Mouse (Mus musculus) hindbrain, embryonic 16.5 days (tissue): Measurements from ENCODE around the gene Slc25a28. TPM values are rescaled to one million over a fixed set of nuclear protein-coding genes. Genes with fewer than 3 reads are reported as not detected.

Experiments
- ATAC-seq: fragments of 200-750 bp; cut with Nextera tagmentation; 2 replicates; pipeline ENCODE4 v1.8.0; 2017; ENCODE audit warnings: moderate TSS enrichment, moderate library complexity
- H3K27ac ChIP-seq: fragments of 300-500 bp; sonication (generic); 2 replicates; pipeline ENCODE4 v1.5.1; 2014; ENCODE audit warnings: low read depth, mild to moderate bottlenecking, control low read depth, low read length, moderate library complexity
- H3K27me3 ChIP-seq: fragments of 300-500 bp; sonication (generic); replicated peaks from 2 replicates; pipeline ENCODE4 v1.6.1; 2014; ENCODE audit warnings: low read length; ENCODE audit not compliant: control insufficient read depth, insufficient read depth
- H3K36me3 ChIP-seq: fragments of 300-500 bp; sonication (generic); 2 replicates; pipeline ENCODE4 v1.6.1; 2014; ENCODE audit warnings: mild to moderate bottlenecking, low read length, moderate library complexity, mixed read lengths; ENCODE audit not compliant: control insufficient read depth, insufficient read depth
- H3K4me1 ChIP-seq: fragments of 300-500 bp; sonication (generic); 2 replicates; pipeline ENCODE4 v1.6.1; 2014; ENCODE audit warnings: low read depth, low read length; ENCODE audit not compliant: control insufficient read depth, insufficient read depth
- H3K4me2 ChIP-seq: fragments of 300-500 bp; sonication (generic); 2 replicates; pipeline ENCODE4 v1.6.1; 2014; ENCODE audit warnings: mild to moderate bottlenecking, low read length, control low read depth, moderate library complexity
- H3K4me3 ChIP-seq: fragments of 300-500 bp; sonication (generic); 2 replicates; pipeline ENCODE4 v1.5.1; 2014; ENCODE audit warnings: mild to moderate bottlenecking, low read length, control low read depth, moderate library complexity
- H3K9ac ChIP-seq: fragments of 300-500 bp; sonication (generic); 2 replicates; pipeline ENCODE4 v1.6.1; 2014; ENCODE audit warnings: low read depth, mild to moderate bottlenecking, control low read depth, low read length, moderate library complexity
- H3K9me3 ChIP-seq: fragments of 300-500 bp; sonication (generic); 2 replicates; pipeline ENCODE4 v1.6.1; 2014; ENCODE audit warnings: mild to moderate bottlenecking, low read length, moderate library complexity; ENCODE audit not compliant: control insufficient read depth
- WGBS: fragments of 180-500 bp; shearing (Covaris S2); extraction: QIAGEN DNeasy Blood & Tissue Kit; methylation state at CpG from one replicate; pipeline ENCODE4 v1.1.7; 2014; 5-methylcytosine and 5-hydroxymethylcytosine counted together
- polyA plus RNA-seq: library from polyadenylated mRNA; unstranded; fragments of >200 nt; fragmentation: Nextera tagmentation; extraction: Ambion mirVana; gene quantifications from 2 replicates; pipeline ENCODE4 v1.2.1, GENCODE M21; 2015

The Slc25a28 gene
- polyA plus RNA-seq, 1 experiment from 2014 or later = 15.2 TPM

DNA sequence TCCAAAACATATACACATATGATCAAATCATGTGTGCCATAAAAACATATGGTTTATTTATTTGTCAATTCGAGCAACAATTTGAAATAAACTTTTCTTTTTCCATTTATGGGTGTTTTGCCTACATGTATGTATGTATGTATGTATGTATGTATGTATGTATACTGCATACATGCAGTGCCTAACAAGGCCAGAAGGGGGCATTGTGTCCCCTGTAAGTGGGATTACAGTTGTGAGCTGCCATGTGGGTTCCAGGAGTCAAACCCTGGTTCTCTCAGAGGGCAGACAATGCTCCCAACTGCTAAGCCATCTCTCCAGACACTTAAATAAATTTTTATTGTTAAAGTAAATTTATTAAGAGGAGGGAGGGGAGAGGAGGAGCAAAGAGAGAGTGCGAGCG lies 47.3 kb downstream of the Slc25a28 start:
- ATAC-seq = no peak
- Histone ChIP-seq H3K4me1 (no peaks in the 10 kb centered on the region), H3K27me3 (peaks cover 9% of the 10 kb centered on the region), H3K4me2 (no peak overlapping the region), H3K36me3 (no peaks in the 10 kb centered on the region), H3K4me3 (no peak overlapping the region), H3K9ac (no peak overlapping the region), H3K9me3 (no peaks in the 10 kb centered on the region), H3K27ac (no peak overlapping the region)
- 92% methylated on average over 3 of the region's 3 CpGs for WGBS

GRCm38 (mm10) chr19:43626160-43626559 lies 48.5 kb downstream of the Slc25a28 start:
- peaks cover 20% of the 10 kb centered on the region for H3K27me3 ChIP-seq
- 26% methylated on average over 3 of the region's 3 CpGs for WGBS
- H3K36me3 ChIP-seq = no peaks in the 10 kb centered on the region
- H3K9ac ChIP-seq = no peak overlapping the region
- no peaks in the 10 kb centered on the region for H3K9me3 ChIP-seq
- no peak for ATAC-seq
- H3K4me1 ChIP-seq = no peaks in the 10 kb centered on the region
- no peak overlapping the region for H3K27ac ChIP-seq
- no peak overlapping the region for H3K4me3 ChIP-seq
- H3K4me2 ChIP-seq = no peak overlapping the region

- no peak overlapping the region for H3K4me3 ChIP-seq
- H3K9ac ChIP-seq = no peak overlapping the region
- H3K27ac ChIP-seq = no peak overlapping the region
- ATAC-seq = no peak
- H3K36me3 ChIP-seq = no peaks in the 10 kb centered on the region
- no peaks in the 10 kb centered on the region for H3K4me1 ChIP-seq
- H3K9me3 ChIP-seq = no peaks in the 10 kb centered on the region
- H3K4me2 ChIP-seq = no peak overlapping the region
- 33% methylated on average over 4 of the region's 4 CpGs for WGBS
- peaks cover 42% of the 10 kb centered on the region for H3K27me3 ChIP-seq
Measured at GRCm38 (mm10) chr19:43623913-43624312, 50.8 kb downstream of the Slc25a28 start.

- ATAC-seq = no peak
- 3% methylated on average over 18 of the region's 18 CpGs for WGBS
- Histone ChIP-seq H3K36me3 (no peaks in the 10 kb centered on the region), H3K9me3 (no peaks in the 10 kb centered on the region), H3K4me1 (peaks cover 5% of the 10 kb centered on the region), H3K9ac (no peak overlapping the region), H3K4me3 (no peak overlapping the region), H3K27me3 (peaks cover 62% of the 10 kb centered on the region), H3K4me2 (no peak overlapping the region), H3K27ac (no peak overlapping the region)
Measured at GRCm38 (mm10) chr19:43619916-43620479, 54.7 kb downstream of the Slc25a28 start.

DNA sequence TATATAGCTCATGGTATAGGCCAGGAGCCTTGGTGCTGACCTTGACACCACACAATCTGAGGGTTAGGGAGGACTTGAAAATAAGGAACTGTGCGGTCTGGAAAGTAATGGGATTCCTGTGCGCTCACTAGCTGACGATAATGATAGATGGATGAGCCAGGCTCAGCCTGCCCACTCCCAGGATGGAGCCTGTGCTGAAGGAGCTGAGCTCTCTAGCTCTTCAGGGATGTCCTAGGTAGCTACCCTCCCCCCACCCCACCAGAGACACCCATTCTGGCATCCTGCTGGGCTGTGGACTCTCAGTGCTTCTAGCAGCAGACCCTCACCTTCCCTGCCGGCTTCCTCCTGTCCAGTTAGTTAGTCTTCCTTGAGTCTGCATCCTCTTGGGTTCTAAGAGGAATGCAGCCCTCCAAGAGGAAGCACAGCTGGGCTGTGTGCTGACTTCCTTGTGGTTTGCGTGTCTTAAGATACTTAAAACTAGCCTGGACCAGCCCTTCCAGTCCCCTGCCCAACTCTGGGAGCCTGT lies 56.1 kb downstream of the Slc25a28 start:
- no peak overlapping the region for H3K27ac ChIP-seq
- WGBS = 6% methylated on average over 5 of the region's 5 CpGs

DNA sequence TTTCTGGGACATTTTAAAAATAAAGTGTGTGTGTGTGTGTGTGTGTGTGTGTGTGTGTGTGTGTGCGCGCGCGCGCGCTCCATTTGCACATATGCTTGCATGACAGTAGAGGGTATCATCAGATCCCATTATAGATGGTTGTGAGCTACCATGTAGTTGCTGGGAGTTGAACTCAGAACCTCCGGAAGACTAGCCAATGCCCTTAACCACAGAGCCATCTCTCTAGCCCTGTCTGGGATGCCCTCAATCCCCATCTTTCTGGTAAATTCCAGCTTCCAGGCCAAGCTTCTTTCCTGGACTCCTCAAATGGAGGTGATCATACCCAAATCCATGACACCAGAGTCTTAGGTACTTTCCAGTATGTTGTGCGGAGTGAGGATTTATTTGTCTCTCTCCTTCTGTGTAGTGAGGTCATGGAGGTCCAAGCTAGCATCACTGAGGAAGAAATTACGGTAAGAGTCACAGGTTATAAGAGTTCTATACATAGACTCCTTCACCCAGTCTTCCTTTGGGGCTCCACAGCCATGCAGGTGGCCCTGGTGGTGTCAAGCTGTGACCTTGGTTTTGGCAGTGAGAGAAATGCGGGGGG lies 56.8 kb downstream of the Slc25a28 start:
- ATAC-seq = no peak
- WGBS = 14% methylated on average over 9 of the region's 10 CpGs
- no peak overlapping the region for H3K4me2 ChIP-seq
- no peaks in the 10 kb centered on the region for H3K9me3 ChIP-seq
- no peaks in the 10 kb centered on the region for H3K36me3 ChIP-seq
- no peak overlapping the region for H3K4me3 ChIP-seq
- peaks cover 5% of the 10 kb centered on the region for H3K4me1 ChIP-seq
- H3K27me3 ChIP-seq = peaks cover 59% of the 10 kb centered on the region
- H3K27ac ChIP-seq = no peak overlapping the region
- H3K9ac ChIP-seq = no peak overlapping the region

More for the DNA sequence above, 56.1 kb downstream of the Slc25a28 start:
- H3K4me2 ChIP-seq = no peak overlapping the region
- H3K36me3 ChIP-seq = no peaks in the 10 kb centered on the region
- peaks cover 5% of the 10 kb centered on the region for H3K4me1 ChIP-seq
- no peaks in the 10 kb centered on the region for H3K9me3 ChIP-seq
- no peak overlapping the region for H3K9ac ChIP-seq
- peaks cover 62% of the 10 kb centered on the region for H3K27me3 ChIP-seq
- ATAC-seq = no peak
- no peak overlapping the region for H3K4me3 ChIP-seq

DNA sequence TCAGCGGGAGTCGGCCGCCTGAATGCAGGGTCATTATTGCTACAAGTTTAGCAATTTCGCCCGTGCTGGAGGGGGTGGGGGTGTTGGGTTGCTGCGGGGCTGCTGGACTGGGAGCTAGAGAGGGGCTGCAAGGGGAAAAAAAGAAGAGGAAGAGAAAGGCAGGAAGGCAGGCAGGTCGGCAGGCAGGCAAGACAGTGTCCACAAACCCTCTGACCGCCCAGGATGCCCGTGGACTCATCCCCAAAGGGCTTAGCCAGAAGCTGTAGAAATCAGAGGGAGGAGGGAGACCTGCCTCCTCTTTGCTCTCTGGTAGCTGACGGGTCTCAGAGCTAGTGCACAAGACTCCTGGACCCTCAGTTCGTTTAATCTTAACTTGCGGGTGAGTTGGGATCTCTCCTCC lies 57.8 kb downstream of the Slc25a28 start:
- WGBS = under 1% methylated on average over 12 of the region's 12 CpGs
- peak overlapping the region; percentile 27 for H3K4me3 ChIP-seq
- H3K4me2 ChIP-seq = peak overlapping the region; percentile 50
- H3K27me3 ChIP-seq = peaks cover 57% of the 10 kb centered on the region
- H3K27ac ChIP-seq = no peak overlapping the region
- no peak overlapping the region for H3K9ac ChIP-seq
- H3K36me3 ChIP-seq = no peaks in the 10 kb centered on the region
- ATAC-seq = no peak
- H3K9me3 ChIP-seq = no peaks in the 10 kb centered on the region
- peaks cover 5% of the 10 kb centered on the region for H3K4me1 ChIP-seq

GRCm38 (mm10) chr19:43616415-43616861 lies 58.2 kb downstream of the Slc25a28 start:
- no peak overlapping the region for H3K27ac ChIP-seq

GRCm38 (mm10) chr19:43615571-43616414 lies 58.9 kb downstream of the Slc25a28 start:
- 1% methylated on average over 33 of the region's 34 CpGs for WGBS
- Histone ChIP-seq H3K4me3 (peak overlapping the region; percentile 27), H3K4me2 (peak overlapping the region; percentile 50), H3K27me3 (peaks cover 58% of the 10 kb centered on the region), H3K9me3 (no peaks in the 10 kb centered on the region), H3K36me3 (no peaks in the 10 kb centered on the region), H3K4me1 (peaks cover 5% of the 10 kb centered on the region), H3K9ac (no peak overlapping the region; the same call in 1 of the 2 replicates), H3K27ac (no peak overlapping the region)
- ATAC-seq = 0 out of 2 replicates have a peak, but pooled peaks have one; percentile 29

More at GRCm38 (mm10) chr19:43616415-43616861, 58.2 kb downstream of the Slc25a28 start:
- Histone ChIP-seq H3K9me3 (no peaks in the 10 kb centered on the region), H3K9ac (no peak overlapping the region), H3K27me3 (peaks cover 57% of the 10 kb centered on the region), H3K36me3 (no peaks in the 10 kb centered on the region), H3K4me2 (peak overlapping the region; percentile 50), H3K4me1 (peaks cover 5% of the 10 kb centered on the region), H3K4me3 (peak overlapping the region; percentile 27)
- WGBS = 1% methylated on average over 35 of the region's 35 CpGs
- peak; percentile 71 for ATAC-seq
